Mouse (Mus musculus): Measurements from ENCODE around the gene Ctsz.

Gene Ctsz

DNA sequence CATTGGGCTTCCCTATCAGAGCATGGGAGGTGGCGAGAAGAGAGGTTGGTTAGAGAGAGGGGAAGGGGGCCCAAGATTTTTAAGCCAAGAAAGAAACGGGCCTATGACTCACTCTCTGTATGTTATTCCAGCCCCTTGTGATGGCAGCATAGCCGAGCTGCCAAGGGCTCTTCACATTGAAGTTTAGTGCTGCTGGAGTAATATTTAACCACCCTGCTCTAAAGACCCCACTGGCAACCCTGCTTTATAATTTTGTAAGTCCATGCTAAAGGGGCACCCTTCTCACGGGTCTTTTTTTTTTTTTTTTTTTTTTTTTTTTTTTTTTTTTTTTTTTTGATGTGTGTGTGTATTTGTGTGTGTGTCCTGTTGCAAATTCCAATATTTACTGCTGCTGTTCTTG lies 3.1 kb upstream of the Ctsz start:
- DNase-seq (ENCODE audit: low read depth in 2 of 2, low spot score in 2 of 2) = no peak

DNA sequence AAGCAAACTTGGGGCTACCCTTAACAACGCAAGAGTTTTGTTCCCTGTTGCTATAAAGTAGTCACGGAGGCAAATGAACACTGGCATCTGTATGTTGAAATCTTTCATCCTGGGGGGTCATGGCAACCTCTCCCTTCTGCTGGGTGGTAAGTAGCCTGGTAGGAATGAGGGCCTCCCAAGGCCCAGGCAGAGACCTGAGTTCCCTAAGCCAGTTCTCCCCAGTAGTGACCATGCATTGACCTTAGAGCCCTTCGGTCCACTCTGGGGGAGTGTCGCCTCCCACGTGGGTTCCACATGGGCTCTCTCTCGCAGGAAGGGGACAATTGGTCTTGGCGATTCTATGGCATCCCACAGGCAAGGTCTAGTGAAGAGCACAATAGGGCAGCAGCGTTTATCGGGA lies 1.1 kb upstream of the Ctsz start:
- DNase-seq (ENCODE audit: low read depth in 2 of 2, low spot score in 2 of 2) = no peak

DNA sequence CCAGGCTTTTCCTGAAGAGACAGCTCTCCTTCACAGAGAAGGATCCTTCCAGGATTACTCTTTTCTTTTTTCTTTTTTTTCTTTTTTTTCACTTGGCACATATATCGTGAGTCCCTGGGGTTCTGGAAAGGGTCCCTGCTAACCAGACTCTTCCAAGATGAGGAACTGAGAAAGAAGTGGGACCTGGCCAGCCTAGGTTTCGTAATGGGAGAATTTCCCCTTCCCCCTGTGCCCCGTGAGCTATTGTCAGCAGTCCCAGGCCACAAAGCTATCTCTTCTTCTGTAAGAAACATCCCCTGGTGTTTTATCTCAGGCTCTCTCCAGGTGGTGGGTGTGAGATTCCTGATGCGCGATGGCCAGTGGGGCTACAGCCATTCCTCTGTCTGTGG lies 605 bp upstream of the Ctsz start:
- no peak for DNase-seq (ENCODE audit: low read depth in 2 of 2, low spot score in 2 of 2)

DNA sequence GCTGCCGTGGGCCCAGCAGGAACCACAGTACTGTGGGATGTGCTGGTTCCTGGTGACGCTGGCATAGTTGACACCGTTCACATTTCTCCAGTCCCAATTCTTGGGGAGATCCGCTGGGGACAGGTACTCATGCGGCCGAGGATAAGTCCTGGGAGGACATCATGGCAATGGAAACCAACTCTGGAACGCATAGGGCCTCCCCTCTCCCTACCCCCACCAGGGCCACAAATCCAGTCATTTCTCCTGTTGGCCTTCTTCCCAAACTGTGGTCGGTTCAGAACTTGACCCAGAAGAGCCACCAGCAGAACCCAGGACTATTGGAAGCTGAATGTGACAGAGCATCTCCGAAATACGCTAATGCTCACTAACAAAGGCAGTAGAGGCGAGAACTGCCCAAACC lies 658 bp downstream of the Ctsz start:
- DNase-seq (ENCODE audit: low read depth in 2 of 2, low spot score in 2 of 2) = no peak

DNA sequence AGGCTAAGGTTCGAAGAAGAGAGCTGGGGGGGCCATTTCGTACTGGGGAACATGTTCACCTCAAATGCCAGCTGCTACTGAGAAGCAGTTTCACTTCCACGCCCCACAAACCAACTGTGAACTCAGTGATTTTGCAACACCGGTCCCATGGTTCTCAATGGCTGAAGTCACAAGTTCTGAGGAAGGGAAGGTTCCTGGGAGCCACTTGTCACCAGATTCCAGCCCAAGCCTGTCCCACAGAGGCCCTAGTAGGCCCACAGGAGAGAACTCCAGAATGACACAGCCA lies 1.2 kb downstream of the Ctsz start:
- DNase-seq (ENCODE audit: low read depth in 2 of 2, low spot score in 2 of 2) = no peak

DNA sequence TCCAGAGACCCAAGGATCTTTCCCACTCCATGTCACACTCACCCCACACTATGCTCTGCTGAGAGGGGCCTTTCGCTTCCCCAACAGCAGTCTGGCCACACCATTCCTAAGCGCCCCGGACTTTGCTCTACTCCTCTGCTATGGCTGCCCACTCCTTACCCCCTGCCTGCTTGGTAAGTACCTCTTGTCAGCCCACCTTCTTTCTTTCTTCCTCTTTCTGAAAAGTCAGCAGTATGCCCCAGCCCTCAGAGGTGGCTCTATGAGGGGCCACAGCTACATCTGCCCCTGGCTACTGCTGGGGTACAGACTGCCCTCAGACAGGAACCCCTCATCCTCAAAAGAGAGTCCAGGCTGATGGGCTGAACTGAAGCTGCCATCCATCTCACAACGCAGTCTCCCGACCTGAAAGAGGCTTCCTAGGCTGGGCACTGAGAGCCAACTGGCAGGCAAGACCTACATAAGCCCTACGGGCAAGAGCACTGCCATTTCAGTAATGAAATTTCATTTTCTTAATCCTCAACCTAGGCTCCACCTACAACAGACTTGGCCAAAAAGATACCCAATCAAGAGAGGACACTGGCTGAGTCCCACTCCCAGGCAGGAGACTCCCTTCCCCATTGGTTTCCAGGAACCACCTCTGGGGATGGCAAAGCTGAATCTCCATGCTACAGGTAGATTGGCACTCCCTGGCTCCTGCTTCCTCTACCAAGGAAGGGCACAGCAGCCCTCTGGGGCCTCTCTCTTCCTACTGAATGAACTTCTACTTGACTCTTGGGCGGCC lies 1.7 kb downstream of the Ctsz start:
- DNase-seq (ENCODE audit: low read depth in 2 of 2, low spot score in 2 of 2) = no peak

DNA sequence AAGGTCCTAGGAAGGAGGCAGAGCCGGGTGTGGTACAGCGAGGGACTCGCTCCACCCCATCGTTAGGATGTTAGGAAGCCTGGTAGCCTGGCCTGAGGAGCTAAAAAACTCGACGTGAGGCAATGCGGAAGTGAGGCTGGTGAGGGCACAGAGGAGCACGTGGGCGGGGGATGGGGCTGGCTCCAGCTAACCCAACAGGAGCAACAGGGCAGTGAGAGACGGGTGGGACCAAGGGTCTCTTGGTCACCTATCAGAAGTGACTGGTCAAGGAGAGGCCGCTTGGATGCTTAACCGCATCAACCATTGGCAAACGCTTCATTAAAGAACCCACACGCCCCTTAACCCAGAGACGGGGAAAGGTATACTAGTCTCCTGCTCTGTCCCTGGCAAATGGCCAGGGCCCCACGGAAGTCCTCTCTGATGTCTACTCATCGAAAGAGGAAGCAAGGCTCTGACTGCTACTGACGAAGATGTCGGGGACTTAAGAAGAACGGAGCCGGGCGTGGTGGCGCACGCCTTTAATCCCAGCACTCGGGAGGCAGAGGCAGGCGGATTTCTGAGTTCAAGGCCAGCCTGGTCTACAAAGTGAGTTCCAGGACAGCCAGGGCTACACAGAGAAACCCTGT lies 2.6 kb downstream of the Ctsz start:
- no peak for DNase-seq (ENCODE audit: low read depth in 2 of 2, low spot score in 2 of 2)

DNA sequence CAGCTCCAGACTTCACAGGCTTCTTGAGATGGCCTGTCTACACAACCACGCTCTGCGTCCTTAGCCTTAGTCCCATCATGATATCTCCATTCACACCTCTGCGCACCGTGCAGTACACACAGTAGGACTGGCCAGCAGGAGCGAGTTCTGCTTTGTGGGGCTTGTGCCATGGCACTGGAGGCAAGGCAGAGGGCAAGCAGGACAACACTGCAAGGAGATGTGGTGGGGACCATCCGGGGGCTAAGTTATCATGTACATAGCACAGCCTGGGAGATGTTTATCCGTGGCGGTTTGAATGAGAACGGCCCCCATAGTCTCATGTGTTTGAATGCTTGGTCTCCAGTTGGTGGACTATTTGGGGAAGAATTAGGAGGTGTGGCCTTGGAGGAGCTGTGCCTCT lies 3.9 kb downstream of the Ctsz start:
- no peak for DNase-seq (ENCODE audit: low read depth in 2 of 2, low spot score in 2 of 2)

DNA sequence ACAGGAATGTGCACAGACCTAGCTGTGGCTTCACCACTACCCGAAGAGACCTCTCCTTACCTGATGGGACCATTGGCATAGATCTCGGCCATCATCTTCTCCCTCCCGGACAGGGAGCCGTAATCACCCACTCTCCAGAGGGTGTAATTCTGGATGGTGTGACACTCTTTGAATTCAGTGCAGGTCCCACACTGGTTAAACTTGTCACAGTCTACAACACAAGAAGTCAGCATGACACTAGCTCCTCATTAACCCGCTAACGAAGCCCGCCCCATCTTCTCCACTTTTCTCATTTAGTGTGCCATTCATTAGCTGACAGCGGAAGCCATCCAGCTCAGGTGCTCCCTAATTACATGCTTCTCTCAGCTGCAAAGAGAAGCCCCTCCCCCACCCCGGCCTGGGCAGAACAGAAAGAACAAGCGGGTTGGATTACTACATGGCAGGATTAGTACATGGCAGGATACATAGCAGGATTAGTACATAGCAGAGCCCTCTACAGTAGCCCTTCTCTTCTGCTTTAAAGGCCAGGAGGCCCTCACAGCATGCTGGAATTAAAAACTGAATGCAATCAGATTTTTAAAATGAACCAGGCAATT lies 9.7 kb downstream of the Ctsz start:
- DNase-seq (ENCODE audit: low read depth in 2 of 2, low spot score in 2 of 2) = no peak

DNA sequence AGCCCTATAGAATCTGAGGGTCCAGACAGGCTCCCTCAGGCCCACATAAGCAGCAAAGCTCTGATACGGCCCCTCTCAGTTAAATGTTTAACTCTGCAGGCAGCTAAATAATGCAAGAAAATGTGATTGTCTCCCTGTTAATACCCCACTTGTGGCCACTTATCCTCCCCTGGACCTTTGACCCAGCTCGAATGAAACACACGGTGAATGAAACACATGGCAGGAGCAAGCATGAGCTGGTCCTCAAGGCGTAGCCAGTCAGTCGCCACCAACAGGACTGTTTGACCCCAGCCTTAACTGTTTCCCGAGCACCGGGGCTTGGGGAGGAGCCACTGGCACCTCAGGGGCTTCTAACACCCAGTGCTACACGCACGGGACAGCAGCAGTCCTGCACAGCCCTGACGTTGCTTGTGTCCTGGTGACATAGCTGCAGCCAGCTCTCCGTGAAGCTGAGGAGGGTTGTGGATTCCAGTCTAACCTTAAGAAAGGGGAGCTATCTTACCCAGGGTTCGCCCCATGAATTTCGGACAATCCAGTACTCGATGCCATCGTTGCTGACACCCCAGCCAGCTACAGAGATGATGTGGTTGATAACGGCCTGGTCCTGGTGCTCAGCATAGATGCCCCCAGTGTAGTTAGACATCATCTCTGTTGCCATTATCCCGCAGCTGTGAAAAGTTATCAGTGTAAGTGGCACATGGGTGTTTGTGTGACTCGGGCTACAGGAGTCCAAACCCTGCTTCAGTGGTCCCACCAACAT lies 10.6 kb downstream of the Ctsz start:
- no peak for DNase-seq (ENCODE audit: low read depth in 2 of 2, low spot score in 2 of 2)

DNA sequence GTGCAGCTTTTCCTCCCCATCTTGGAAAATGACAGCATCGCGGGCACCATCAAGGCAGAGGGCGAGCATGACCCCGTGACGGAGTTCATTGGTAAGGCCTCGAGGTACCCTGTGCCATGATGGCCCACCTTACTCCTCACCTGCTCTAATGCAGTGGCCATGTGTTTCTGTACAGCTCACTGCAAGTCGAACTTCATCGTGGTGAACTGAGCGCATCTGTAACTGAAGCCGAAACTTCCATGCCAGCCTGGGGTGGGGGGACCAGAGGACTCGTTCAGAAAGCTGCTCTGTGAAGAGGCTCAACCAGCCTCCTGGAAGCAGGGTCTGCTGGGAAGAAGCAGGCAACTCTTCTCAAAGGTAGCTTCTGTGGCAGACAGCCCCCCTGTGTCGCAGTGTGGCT lies 12.0 kb downstream of the Ctsz start:
- DNase-seq (ENCODE audit: low read depth in 2 of 2, low spot score in 2 of 2) = no peak

DNA sequence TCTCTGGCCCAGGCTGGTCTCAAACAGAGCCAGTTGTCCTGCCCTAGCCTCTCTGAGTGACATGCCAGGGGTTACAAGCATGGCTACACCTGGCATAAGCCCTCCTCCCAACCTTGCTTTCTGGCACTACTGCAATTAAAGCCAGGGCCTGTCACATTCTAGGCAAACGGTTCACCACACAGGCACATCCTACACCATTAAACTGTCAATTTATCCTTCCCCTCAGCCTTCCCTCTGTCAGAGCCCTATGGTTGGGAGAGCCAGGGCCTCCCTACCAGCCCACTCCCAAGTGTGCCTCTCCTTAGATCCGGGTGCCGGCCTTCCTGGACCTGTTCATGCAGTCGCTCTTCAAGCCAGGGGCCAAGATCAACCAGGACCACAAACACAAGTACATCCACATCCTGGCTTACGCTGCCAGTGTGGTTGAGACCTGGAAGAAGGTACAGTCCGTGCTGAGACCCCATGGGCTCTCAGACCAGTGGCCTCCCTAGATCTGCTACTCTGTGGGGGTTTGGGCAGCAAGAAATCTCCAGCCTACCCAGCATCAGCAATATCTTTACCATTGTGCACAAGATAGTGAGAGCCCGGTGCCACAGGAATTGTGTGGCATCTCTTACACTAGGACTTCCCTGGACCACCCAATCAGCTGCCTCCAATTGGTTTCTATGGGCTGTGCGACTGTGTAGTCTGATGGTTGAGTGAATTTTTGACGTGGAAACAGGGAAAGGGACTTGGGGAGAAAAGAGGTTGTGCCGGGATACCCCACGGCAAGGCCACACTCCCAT lies 14.3 kb downstream of the Ctsz start:
- DNase-seq (ENCODE audit: low read depth in 2 of 2, low spot score in 2 of 2) = no peak

DNA sequence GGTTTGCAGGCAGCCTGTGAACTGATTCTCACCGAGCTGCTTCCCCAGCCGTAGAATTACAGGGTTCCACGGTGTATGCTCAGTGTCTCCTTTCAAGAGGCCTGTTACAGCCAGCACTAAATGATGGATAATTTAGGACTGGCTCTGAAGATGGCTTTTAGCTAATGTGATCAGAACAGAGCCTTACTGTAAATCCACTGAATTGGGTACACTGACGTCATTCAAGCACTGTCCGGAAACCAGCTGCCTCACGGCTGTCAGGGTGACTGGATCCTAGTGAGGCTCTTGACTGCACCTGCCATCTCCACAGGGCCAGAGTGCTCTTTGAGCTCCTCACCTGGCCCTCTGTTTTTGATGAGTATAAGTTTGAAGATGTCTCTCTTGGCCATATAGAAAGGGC lies 17.7 kb downstream of the Ctsz start:
- DNase-seq (ENCODE audit: low read depth in 2 of 2, low spot score in 2 of 2) = no peak

DNA sequence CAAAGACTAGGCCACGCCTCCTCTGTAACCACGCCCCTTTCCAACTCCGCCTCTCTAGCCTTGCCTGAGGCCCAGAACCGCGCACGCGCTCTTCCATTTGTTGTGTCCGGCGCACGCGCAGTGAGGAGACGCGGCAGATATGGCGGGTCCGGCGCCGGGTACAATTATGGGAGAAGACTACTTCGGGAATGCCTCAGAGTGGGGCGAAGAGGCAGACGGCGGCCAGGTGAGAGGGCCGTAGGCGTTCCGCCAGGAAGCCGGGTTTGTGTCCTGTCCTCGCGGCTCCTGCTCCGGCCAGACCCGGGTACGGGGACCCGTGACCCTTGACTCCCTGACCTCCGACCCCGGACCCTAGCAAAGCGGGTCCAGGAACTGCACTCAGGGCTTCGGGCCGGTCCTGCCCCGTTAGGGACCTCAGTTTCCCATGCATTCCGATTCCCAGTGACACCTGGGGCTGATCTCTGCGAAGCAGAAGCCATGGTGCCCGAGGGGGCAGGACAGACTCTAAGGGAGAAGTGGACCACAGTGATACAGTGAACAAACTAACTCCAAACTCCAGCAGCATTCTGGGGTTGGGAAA lies 23.0 kb downstream of the Ctsz start, which contains the start of gene Nelfcd:
Gene Nelfcd (plus strand): TSS at position 74 of the 580 bp plus-strand sequence.
- DNase-seq (ENCODE audit: low read depth in 2 of 2, low spot score in 2 of 2) = peak; percentile 92 to 95

DNA sequence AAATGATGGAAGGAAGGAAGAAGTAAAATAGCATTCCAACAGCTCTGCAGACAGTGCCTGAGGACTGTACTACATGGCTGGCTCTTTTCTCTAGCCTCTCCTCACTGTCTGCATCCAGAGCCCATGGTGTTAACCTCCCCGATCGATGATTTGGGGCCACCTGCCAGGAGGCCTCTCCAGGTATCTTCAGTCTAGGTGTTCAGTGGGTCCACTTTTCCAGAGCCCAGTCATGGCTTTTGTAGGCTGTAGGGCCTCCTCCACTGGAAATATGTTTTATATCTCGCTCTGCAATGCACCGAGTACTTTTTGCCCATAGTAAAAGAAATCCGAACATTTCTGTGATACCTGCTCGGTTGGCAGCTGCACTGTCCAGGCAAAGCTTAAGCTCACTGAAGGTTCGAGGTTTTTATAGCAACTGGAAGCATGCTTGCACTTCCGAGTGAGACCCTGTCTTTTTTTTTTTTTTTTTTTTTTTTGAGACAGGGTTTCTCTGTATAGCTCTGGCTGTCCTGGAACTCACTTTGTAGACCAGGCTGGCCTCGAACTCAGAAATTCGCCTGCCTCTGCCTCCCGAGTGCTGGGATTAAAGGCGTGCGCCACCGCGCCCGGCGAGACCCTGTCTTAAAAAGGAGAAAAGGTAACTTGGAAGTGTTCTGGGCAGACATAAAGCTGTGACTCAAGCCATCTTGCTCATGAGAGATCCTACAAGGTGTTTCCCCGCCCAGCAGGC lies 23.7 kb downstream of the Ctsz start:
- DNase-seq (ENCODE audit: low read depth in 2 of 2, low spot score in 2 of 2) = no peak

DNA sequence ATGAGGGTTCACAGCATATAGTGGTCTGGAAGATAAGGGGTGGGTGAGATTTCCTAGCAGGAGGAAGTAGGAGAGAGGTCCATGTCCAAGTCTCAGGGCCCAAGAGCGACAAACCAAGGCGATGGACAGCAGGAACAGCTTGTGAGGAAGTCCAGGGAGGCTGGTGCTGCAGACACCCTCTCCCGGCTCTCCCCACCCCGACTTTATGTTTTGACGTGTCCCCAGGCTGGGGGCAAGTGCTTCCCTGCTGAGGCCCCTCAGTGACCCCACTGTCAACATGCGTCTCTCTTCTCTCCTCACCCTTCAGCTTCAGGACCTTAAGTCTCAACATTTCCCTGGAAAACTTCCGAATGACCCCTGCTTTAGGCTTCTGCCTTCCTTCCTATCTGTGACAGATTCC lies 25.7 kb downstream of the Ctsz start:
- no peak for DNase-seq (ENCODE audit: low read depth in 2 of 2, low spot score in 2 of 2)

DNA sequence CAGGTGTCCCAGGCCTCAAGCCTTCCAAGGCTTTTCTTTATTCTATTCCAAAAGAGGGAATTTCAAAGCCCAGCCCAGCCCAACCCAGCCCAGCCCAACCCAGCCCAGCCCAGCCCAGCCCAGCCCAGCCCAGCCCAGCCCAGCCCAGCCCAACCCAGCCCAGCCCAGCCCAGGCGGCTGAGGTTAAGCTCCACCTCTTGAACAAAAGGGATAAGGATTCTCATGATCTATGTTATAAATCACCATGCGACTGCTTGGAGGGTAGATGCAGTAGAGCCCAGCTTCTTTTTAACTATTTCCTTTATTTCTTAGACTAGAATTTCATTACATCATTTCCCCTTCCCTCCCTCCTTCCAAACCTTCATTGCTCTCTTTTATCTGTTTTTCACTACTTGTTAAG lies 28.6 kb downstream of the Ctsz start:
- no peak for DNase-seq (ENCODE audit: low read depth in 2 of 2, low spot score in 2 of 2)

DNA sequence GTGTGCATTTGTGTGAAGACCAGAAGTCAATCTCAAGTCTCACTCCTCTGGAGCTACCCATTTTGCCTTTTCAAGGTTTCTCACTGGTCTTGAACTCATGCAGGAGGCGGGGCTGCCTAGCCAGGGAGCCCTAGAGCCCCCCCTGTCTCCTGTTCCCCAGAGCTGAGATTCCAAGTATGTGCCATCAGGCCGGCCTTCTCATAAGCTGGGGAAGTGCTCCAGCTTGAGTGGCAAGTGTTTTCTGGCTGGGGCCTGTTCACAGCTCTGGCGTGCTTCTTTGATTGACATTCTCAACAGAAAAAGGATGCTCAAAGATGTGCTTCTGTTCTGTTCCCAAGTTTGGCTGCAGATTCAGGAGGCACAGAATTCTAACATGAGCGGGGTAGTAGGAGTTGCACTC lies 38.4 kb downstream of the Ctsz start:
- DNase-seq (ENCODE audit: low read depth in 2 of 2, low spot score in 2 of 2) = no peak

DNA sequence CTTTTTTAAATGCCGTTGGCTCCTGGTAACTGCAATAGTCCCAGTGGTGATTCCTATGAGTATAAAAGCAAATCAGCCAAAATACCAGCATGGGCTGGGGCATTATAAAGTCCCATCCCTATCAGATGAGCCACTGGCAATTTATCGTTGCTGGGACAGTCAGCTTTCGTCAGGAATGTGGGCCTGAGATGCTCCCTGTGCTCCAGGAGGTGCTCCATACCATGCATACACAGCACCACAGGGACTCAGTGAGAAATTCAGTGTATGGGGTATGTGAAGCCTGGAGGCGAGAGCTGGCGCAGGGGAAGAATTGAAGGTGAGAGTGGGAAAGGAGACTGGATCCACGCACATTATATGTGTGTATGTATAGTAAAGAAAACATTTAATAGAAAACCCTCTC lies 41.0 kb downstream of the Ctsz start:
- DNase-seq (ENCODE audit: low read depth in 2 of 2, low spot score in 2 of 2) = no peak

DNA sequence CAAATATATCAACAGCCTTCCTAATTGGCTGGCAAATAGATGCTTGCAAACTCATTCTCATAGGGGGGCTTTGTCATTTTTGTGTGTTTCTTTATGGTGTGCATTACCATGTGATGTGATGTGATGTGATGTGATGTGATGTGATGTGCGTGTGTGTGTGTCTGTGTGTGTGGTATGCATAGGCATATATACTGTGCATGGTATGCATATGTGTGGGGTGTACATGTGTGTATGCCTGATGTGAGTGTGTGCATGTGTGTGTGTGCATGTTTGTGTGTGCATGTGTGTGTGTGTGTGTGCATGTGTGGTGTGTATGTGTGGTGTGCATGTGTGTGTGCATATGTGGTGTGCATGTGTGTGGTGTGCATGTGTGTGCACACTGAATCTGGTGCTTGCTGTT lies 41.8 kb downstream of the Ctsz start:
- DNase-seq (ENCODE audit: low read depth in 2 of 2, low spot score in 2 of 2) = no peak
